Mouse (Mus musculus): ENCODE data around the gene Spon1. TPM values are rescaled to one million over a fixed set of nuclear protein-coding genes. Genes with fewer than 3 reads are reported as not detected.

Gene Spon1
- polyA plus RNA-seq, 1 experiment from 2014 or later = 10.5 TPM

GRCm38 (mm10) chr7:114086021-114086710 lies 320.4 kb downstream of the Spon1 start:
- H3K4me1 ChIP-seq = peaks cover 30% of the 10 kb centered on the region

GRCm38 (mm10) chr7:114087341-114087740 lies 321.5 kb downstream of the Spon1 start:
- peaks cover 33% of the 10 kb centered on the region for H3K4me1 ChIP-seq

More at GRCm38 (mm10) chr7:114086021-114086710, 320.4 kb downstream of the Spon1 start:
- H3K9ac ChIP-seq = no peak overlapping the region
- H3K27me3 ChIP-seq = no peaks in the 10 kb centered on the region
- ATAC-seq (ENCODE audit: borderline replicate concordance, extremely low read depth, low FRiP score, low TSS enrichment) = no peak
- WGBS = 49% methylated on average over 6 of the region's 6 CpGs
- H3K4me3 ChIP-seq = no peak overlapping the region
- H3K4me2 ChIP-seq = no peak overlapping the region
- H3K36me3 ChIP-seq = no peaks in the 10 kb centered on the region
- no peaks in the 10 kb centered on the region for H3K9me3 ChIP-seq
- no peak overlapping the region for H3K27ac ChIP-seq

GRCm38 (mm10) chr7:114087986-114088385 lies 322.2 kb downstream of the Spon1 start:
- H3K9me3 ChIP-seq = no peaks in the 10 kb centered on the region
- H3K9ac ChIP-seq = no peak overlapping the region
- H3K36me3 ChIP-seq = no peaks in the 10 kb centered on the region
- ATAC-seq (ENCODE audit: borderline replicate concordance, extremely low read depth, low FRiP score, low TSS enrichment) = no peak
- H3K4me1 ChIP-seq = peaks cover 33% of the 10 kb centered on the region
- H3K4me2 ChIP-seq = no peak overlapping the region
- H3K27me3 ChIP-seq = no peaks in the 10 kb centered on the region
- no peak overlapping the region for H3K27ac ChIP-seq
- 23% methylated on average over 11 of the region's 11 CpGs for WGBS
- no peak overlapping the region for H3K4me3 ChIP-seq

More at GRCm38 (mm10) chr7:114087341-114087740, 321.5 kb downstream of the Spon1 start:
- 44% methylated on average over 6 of the region's 6 CpGs for WGBS
- Histone ChIP-seq H3K4me2 (no peak overlapping the region), H3K36me3 (no peaks in the 10 kb centered on the region), H3K27me3 (no peaks in the 10 kb centered on the region), H3K9me3 (no peaks in the 10 kb centered on the region), H3K4me3 (no peak overlapping the region), H3K27ac (no peak overlapping the region), H3K9ac (no peak overlapping the region)
- no peak for ATAC-seq (ENCODE audit: borderline replicate concordance, extremely low read depth, low FRiP score, low TSS enrichment)

- 47% methylated on average over 5 of the region's 5 CpGs for WGBS
- Histone ChIP-seq H3K9ac (no peak overlapping the region), H3K27ac (no peak overlapping the region), H3K36me3 (no peaks in the 10 kb centered on the region), H3K4me1 (peaks cover 35% of the 10 kb centered on the region), H3K4me3 (no peak overlapping the region), H3K9me3 (no peaks in the 10 kb centered on the region), H3K27me3 (no peaks in the 10 kb centered on the region), H3K4me2 (no peak overlapping the region)
- no peak for ATAC-seq (ENCODE audit: borderline replicate concordance, extremely low read depth, low FRiP score, low TSS enrichment)
Observed at GRCm38 (mm10) chr7:114088918-114089317, 323.1 kb downstream of the Spon1 start.

DNA sequence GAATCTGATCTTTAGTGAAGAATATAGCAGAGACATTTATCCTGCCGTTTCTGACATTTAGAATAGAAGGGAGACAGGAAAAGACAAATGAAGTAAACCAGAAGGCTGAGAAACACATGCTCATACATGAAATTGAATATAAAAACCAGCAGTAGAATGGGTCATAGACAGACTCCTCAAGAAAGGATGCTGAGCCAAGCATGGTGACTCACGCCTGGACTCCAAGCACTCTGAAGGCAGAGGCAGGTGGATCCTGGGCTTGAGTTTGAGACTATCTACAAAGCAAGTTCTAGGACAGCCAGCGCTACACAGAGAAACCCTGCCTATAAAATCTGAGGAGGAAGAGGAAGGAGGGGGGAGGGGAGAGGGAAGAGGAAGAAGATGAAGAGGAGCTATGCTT lies 324.4 kb downstream of the Spon1 start:
- no peak for ATAC-seq (ENCODE audit: borderline replicate concordance, extremely low read depth, low FRiP score, low TSS enrichment)
- Histone ChIP-seq H3K9me3 (no peaks in the 10 kb centered on the region), H3K9ac (no peak overlapping the region), H3K4me1 (peaks cover 44% of the 10 kb centered on the region), H3K4me3 (no peak overlapping the region), H3K27me3 (no peaks in the 10 kb centered on the region), H3K4me2 (no peak overlapping the region), H3K36me3 (no peaks in the 10 kb centered on the region), H3K27ac (no peak overlapping the region)
- WGBS = 83% methylated on average over 3 of the region's 3 CpGs

DNA sequence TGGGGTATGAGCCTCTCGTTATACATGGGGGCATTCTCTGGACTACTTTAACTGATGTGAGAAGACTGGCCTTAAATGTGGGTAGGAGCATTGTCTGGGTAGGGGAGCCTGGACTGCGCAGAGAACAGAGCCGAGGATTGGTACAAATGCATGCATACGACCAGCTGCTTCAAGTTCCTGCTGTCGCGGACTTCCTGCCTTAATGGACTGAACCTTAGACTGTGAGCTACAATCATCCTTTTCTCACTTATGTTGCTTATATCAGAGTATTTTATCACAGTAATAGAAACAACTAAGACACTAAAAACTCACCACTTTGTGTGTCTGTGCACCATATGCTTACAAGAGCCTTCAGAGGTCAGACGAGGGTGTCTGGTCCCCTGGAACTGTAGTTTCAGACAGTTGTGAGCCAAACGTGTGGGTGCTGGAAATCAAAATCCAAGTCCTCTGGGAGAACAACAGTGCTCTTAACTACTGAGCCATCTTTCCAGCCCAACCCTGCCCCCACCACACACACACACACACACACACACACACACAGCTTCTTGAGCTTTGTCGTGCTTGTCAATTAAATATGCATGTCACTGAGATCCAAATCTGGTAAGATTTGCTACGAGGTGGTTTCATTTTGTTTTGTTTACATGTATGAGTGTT lies 325.2 kb downstream of the Spon1 start:
- 51% methylated on average over 10 of the region's 10 CpGs for WGBS
- peaks cover 44% of the 10 kb centered on the region for H3K4me1 ChIP-seq

More for the DNA sequence above, 325.2 kb downstream of the Spon1 start:
- H3K27ac ChIP-seq = no peak overlapping the region
- no peaks in the 10 kb centered on the region for H3K36me3 ChIP-seq
- ATAC-seq (ENCODE audit: borderline replicate concordance, extremely low read depth, low FRiP score, low TSS enrichment) = no peak
- H3K9ac ChIP-seq = no peak overlapping the region
- no peaks in the 10 kb centered on the region for H3K9me3 ChIP-seq
- no peak overlapping the region for H3K4me3 ChIP-seq
- H3K27me3 ChIP-seq = no peaks in the 10 kb centered on the region
- H3K4me2 ChIP-seq = no peak overlapping the region
